In the genomic region with DNA sequence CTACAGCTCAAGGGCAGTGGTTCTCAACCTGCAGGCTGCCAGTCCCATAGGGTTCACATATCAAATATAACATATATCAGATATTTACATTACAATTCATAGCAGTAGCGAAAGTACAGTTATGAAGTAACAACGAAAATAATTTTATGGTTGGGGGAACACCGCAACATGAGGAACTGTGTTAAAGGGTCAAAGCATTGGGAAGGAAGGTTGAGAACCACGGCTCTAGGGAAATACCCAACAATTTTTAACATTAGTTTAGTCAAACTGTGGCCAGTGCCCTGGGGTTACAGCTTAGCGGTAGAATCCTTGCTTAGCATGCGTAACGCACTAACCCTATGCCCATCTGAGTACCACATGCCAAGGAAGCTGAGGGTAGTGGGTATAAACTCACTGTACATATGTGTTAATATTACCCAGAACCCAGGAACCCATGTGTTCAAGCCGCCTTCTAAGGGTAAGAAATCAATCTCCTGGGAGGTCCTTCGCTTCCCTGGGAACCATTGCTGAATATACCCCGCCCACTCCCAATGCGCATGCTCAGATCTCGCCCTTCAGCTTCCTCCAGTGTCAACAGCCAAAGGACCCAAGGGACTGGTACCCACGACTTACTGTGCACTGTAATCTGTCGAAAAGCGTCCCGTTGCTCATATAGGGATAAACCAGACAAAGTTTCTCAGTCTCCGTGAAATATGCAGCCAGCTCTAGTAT, we compare ENCODE assay signal across 25 mouse cellular contexts. TPM values are rescaled to one million over a fixed set of nuclear protein-coding genes. Genes with fewer than 3 reads are reported as not detected.
DNase-seq lines count a peak whose midpoint lies in the region; TF ChIP-seq lines count a peak whose summit lies in the region.
"Had no signal": no experiment of that assay in that cellular context is flagged by ENCODE, and none has a peak within 500 bp of the region (broad histone marks: within the 10 kb centered on the region; RNA-seq: fewer than 3 reads in every experiment).

No protein-coding gene starts in this region.

- no peaks in the 10 kb centered on the region for H3K27me3 ChIP-seq in testis, adult 2 months (ENCODE audit: control insufficient read depth, insufficient read depth, low read length)
- H3K27me3 ChIP-seq: embryonic facial prominence, embryonic 12.5 days; embryonic facial prominence, embryonic 15.5 days; forebrain, embryonic 12.5 days; forebrain, embryonic 15.5 days; heart, embryonic 13.5 days; hindbrain, embryonic 12.5 days; hindbrain, embryonic 15.5 days had no signal

- no peak for TF ChIP-seq POLR2A in testis, adult 2 months (IDR thresholded peaks at IDR 0.05; ENCODE audit: control insufficient read depth, low read depth, low read length)

- no peaks in the 10 kb centered on the region; the same call in none of the 2 replicates for H3K36me3 ChIP-seq in testis, adult 2 months (ENCODE audit: control insufficient read depth, insufficient read depth, low read length)
- H3K36me3 ChIP-seq: embryonic facial prominence, embryonic 12.5 days; embryonic facial prominence, embryonic 15.5 days; forebrain, embryonic 12.5 days; forebrain, embryonic 15.5 days; heart, embryonic 10.5 days; heart, embryonic 13.5 days; hindbrain, embryonic 12.5 days; hindbrain, embryonic 15.5 days had no signal

- peaks cover 9% of the 10 kb centered on the region for H3K4me1 ChIP-seq in testis, adult 2 months (ENCODE audit: control insufficient read depth, insufficient read depth, low read length)
- H3K4me1 ChIP-seq: embryonic facial prominence, embryonic 12.5 days; embryonic facial prominence, embryonic 15.5 days; forebrain, embryonic 15.5 days; hindbrain, embryonic 15.5 days had no signal

- peak overlapping the region; percentile 63 for H3K27ac ChIP-seq in testis, adult 2 months (ENCODE audit: control insufficient read depth, insufficient read depth, low read depth, low read length)
- H3K27ac ChIP-seq: embryonic facial prominence, embryonic 12.5 days; embryonic facial prominence, embryonic 15.5 days; forebrain, embryonic 12.5 days; forebrain, embryonic 15.5 days; heart, adult 2 months; heart, embryonic 10.5 days; heart, embryonic 13.5 days; hindbrain, embryonic 12.5 days; hindbrain, embryonic 15.5 days had no signal

- no peak for DNase-seq in testis, postnatal 10 days (ENCODE audit: low spot score)
- peak; percentile 91 for DNase-seq in ES-CJ7 (ENCODE audit: low read depth, low spot score)
- DNase-seq in WW6 (ENCODE audit: low read depth, low spot score), result peak; percentile 61
- DNase-seq in cerebellum, postnatal 36 days, result no peak
- no peak for DNase-seq in layer of hippocampus, adult 9-11 months
- no peak for DNase-seq in urinary bladder, postnatal 4 days (ENCODE audit: low spot score in 2 of 2)
- DNase-seq: adrenal gland, postnatal 10 days; adrenal gland, postnatal 36 days; B cell, adult 2 months; cerebellum, adult 18-20 months; cerebellum, adult 9-10 months; cerebellum, postnatal 14 days; gastrocnemius, postnatal 25 days; heart, adult 2 months; heart, postnatal 14 days; kidney, adult 11 months had no signal

- TF ChIP-seq CTCF in testis, adult 2 months (IDR thresholded peaks at IDR 0.05; ENCODE audit: control insufficient read depth, insufficient read depth, insufficient replicate concordance, low read depth, low read length), result no peak

- H3K4me3 ChIP-seq in testis, adult 2 months (ENCODE audit: control insufficient read depth, low read depth, low read length), result peak overlapping the region; percentile 15; the same call in 1 of the 2 replicates
- H3K4me3 ChIP-seq: embryonic facial prominence, embryonic 12.5 days; embryonic facial prominence, embryonic 15.5 days; forebrain, embryonic 12.5 days; forebrain, embryonic 15.5 days; heart, adult 2 months; heart, embryonic 10.5 days; heart, embryonic 13.5 days; hindbrain, embryonic 12.5 days; hindbrain, embryonic 15.5 days had no signal

RNA-seq across cellular contexts. Expression of gene Tmbim4, which starts 35.4 kb away (rescaled TPM):
- 382 and 421 TPM in 2 replicates for polyA plus RNA-seq in testis, adult 2 months (2012; rRNA removed)

RNA-seq across cellular contexts. Expression of gene Irak3, which starts 36.0 kb away (rescaled TPM):
- polyA plus RNA-seq in testis, adult 2 months (2012; rRNA removed), result 19.9 and 24.3 TPM in 2 replicates

RNA-seq across cellular contexts. Expression of gene Helb, which starts 53.2 kb away (rescaled TPM):
- polyA plus RNA-seq in testis, adult 2 months (2012; rRNA removed), result 0.62 and 0.96 TPM in 2 replicates

Comparison
In these comparisons a context has a peak if more than half of its experiments do, and no peak if none do; other contexts are left out.
1. DNase-seq: peak in ES-CJ7 (single experiment) and WW6 (single experiment); none in testis, postnatal 10 days (single experiment), cerebellum, postnatal 36 days (0 of 2), layer of hippocampus, adult 9-11 months (single experiment) and urinary bladder, postnatal 4 days (0 of 2).